Mouse (Mus musculus) cortical plate, adult 2 months (tissue): ENCODE measurements at regions not wholly inside any gene's neighbourhood (a gene's known extent, or its start where the extent isn't known, plus 50 kb on each side); places are given as distances from the start of the nearest gene placed in this dataset.

Experiments
- CTCF ChIP-seq: fragments of 200-500 bp; IDR thresholded peaks from 2 replicates; pipeline ENCODE4 v1.5.1; 2011; ENCODE audit warnings: mild to moderate bottlenecking, control low read depth, low read length; ENCODE audit not compliant: insufficient read depth; ENCODE audit errors: extremely low read depth
- POLR2A ChIP-seq: fragments of 200-500 bp; IDR thresholded peaks from 2 replicates; pipeline ENCODE4 v1.6.1; 2011; ENCODE audit warnings: mild to moderate bottlenecking, low read length, control low read depth; ENCODE audit not compliant: insufficient read depth; ENCODE audit errors: extremely low read depth

- TF ChIP-seq CTCF: peak; percentile 97
- no peak for TF ChIP-seq POLR2A
These were observed 87.6 kb upstream of the Olfr275 start for GRCm38 (mm10) chr4:52726625-52727297.
